Mouse (Mus musculus): ENCODE results near the gene Cdh5.
"Not testable (repeated sequence)": the region's sequence is repeated elsewhere in the genome, so short reads cannot be mapped to it uniquely, and the experiment has no call there.

- TF ChIP-seq CTCF, EP300 (IDR thresholded peaks at IDR 0.05; ENCODE audit: low read depth): not testable (repeated sequence)
These were observed 701 bp upstream of the Cdh5 start for GRCm38 (mm10) chr8:104100724-104101123.
